Mouse (Mus musculus) hindbrain, embryonic 16.5 days (tissue): ENCODE results near the gene Gapvd1. TPM values are rescaled to one million over a fixed set of nuclear protein-coding genes. Genes with fewer than 3 reads are reported as not detected.

Experiments
- ATAC-seq: fragments of 200-750 bp; cut with Nextera tagmentation; 2 replicates; pipeline ENCODE4 v1.8.0; 2017; ENCODE audit warnings: moderate TSS enrichment, moderate library complexity
- H3K27ac ChIP-seq: fragments of 300-500 bp; sonication (generic); 2 replicates; pipeline ENCODE4 v1.5.1; 2014; ENCODE audit warnings: low read depth, mild to moderate bottlenecking, control low read depth, low read length, moderate library complexity
- H3K27me3 ChIP-seq: fragments of 300-500 bp; sonication (generic); replicated peaks from 2 replicates; pipeline ENCODE4 v1.6.1; 2014; ENCODE audit warnings: low read length; ENCODE audit not compliant: control insufficient read depth, insufficient read depth
- H3K36me3 ChIP-seq: fragments of 300-500 bp; sonication (generic); 2 replicates; pipeline ENCODE4 v1.6.1; 2014; ENCODE audit warnings: mild to moderate bottlenecking, low read length, moderate library complexity, mixed read lengths; ENCODE audit not compliant: control insufficient read depth, insufficient read depth
- H3K4me1 ChIP-seq: fragments of 300-500 bp; sonication (generic); 2 replicates; pipeline ENCODE4 v1.6.1; 2014; ENCODE audit warnings: low read depth, low read length; ENCODE audit not compliant: control insufficient read depth, insufficient read depth
- H3K4me2 ChIP-seq: fragments of 300-500 bp; sonication (generic); 2 replicates; pipeline ENCODE4 v1.6.1; 2014; ENCODE audit warnings: mild to moderate bottlenecking, low read length, control low read depth, moderate library complexity
- H3K4me3 ChIP-seq: fragments of 300-500 bp; sonication (generic); 2 replicates; pipeline ENCODE4 v1.5.1; 2014; ENCODE audit warnings: mild to moderate bottlenecking, low read length, control low read depth, moderate library complexity
- H3K9ac ChIP-seq: fragments of 300-500 bp; sonication (generic); 2 replicates; pipeline ENCODE4 v1.6.1; 2014; ENCODE audit warnings: low read depth, mild to moderate bottlenecking, control low read depth, low read length, moderate library complexity
- H3K9me3 ChIP-seq: fragments of 300-500 bp; sonication (generic); 2 replicates; pipeline ENCODE4 v1.6.1; 2014; ENCODE audit warnings: mild to moderate bottlenecking, low read length, moderate library complexity; ENCODE audit not compliant: control insufficient read depth
- WGBS: fragments of 180-500 bp; shearing (Covaris S2); extraction: QIAGEN DNeasy Blood & Tissue Kit; methylation state at CpG from one replicate; pipeline ENCODE4 v1.1.7; 2014; 5-methylcytosine and 5-hydroxymethylcytosine counted together
- polyA plus RNA-seq: library from polyadenylated mRNA; unstranded; fragments of >200 nt; fragmentation: Nextera tagmentation; extraction: Ambion mirVana; gene quantifications from 2 replicates; pipeline ENCODE4 v1.2.1, GENCODE M21; 2015

Gapvd1 gene
- polyA plus RNA-seq, 1 experiment from 2014 or later: 108 TPM

- H3K27ac ChIP-seq: no peak overlapping the region
- H3K27me3 ChIP-seq: no peaks in the 10 kb centered on the region
- 10% methylated on average over 5 of the region's 5 CpGs for WGBS
- H3K9me3 ChIP-seq: no peaks in the 10 kb centered on the region
- peak; percentile 87; the same call in 1 of the 2 replicates for ATAC-seq
- peak overlapping the region; percentile 40 for H3K4me3 ChIP-seq
- H3K36me3 ChIP-seq: no peaks in the 10 kb centered on the region
- H3K4me1 ChIP-seq: peaks cover 14% of the 10 kb centered on the region; the same call in 1 of the 2 replicates
- peak overlapping the region; percentile 68 for H3K4me2 ChIP-seq
- H3K9ac ChIP-seq: no peak overlapping the region
Measured at GRCm38 (mm10) chr2:34646541-34646865, 108.5 kb downstream of the Gapvd1 start.

DNA sequence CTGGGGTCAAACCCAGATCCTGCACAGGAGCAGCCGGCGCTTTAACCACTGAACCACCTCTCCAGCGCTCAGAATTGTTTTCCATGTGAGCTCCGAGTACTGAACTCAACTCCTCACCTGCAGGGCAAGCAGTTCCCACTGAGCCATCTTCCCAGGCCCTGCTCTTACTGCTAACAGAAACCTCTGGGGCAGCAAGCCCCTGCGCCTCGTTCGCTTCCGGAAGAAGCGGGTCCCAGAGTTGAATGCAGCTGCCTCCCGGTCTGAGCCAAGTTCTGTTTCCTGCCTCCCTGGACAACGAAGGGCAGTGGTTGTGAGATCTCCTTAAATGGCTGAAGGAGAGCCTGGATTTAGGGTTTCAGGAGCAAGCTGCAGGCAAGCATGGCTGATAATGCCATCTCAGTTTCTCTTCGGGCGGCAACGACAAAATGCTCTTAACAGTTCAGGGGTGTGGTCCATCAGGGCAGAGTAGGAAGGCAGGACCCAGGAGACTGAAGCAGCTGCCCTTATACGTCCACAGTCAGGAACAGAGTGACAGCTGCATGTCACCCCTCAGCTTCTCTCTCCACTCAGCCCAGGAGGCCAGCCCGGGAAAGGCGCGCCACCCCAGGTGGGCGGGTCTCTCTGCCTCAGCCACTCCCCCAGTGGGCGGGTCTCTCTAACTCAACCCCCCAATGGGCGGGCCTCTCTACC, 109.0 kb downstream of the Gapvd1 start:
- 14% methylated on average over 21 of the region's 21 CpGs for WGBS
- Histone ChIP-seq H3K4me1 (peaks cover 14% of the 10 kb centered on the region; the same call in 1 of the 2 replicates), H3K4me2 (peak overlapping the region; percentile 68), H3K27ac (no peak overlapping the region), H3K4me3 (peak overlapping the region; percentile 40), H3K36me3 (no peaks in the 10 kb centered on the region), H3K9ac (peak overlapping the region; percentile 48), H3K9me3 (no peaks in the 10 kb centered on the region), H3K27me3 (no peaks in the 10 kb centered on the region)
- no peak; the same call in 1 of the 2 replicates for ATAC-seq

DNA sequence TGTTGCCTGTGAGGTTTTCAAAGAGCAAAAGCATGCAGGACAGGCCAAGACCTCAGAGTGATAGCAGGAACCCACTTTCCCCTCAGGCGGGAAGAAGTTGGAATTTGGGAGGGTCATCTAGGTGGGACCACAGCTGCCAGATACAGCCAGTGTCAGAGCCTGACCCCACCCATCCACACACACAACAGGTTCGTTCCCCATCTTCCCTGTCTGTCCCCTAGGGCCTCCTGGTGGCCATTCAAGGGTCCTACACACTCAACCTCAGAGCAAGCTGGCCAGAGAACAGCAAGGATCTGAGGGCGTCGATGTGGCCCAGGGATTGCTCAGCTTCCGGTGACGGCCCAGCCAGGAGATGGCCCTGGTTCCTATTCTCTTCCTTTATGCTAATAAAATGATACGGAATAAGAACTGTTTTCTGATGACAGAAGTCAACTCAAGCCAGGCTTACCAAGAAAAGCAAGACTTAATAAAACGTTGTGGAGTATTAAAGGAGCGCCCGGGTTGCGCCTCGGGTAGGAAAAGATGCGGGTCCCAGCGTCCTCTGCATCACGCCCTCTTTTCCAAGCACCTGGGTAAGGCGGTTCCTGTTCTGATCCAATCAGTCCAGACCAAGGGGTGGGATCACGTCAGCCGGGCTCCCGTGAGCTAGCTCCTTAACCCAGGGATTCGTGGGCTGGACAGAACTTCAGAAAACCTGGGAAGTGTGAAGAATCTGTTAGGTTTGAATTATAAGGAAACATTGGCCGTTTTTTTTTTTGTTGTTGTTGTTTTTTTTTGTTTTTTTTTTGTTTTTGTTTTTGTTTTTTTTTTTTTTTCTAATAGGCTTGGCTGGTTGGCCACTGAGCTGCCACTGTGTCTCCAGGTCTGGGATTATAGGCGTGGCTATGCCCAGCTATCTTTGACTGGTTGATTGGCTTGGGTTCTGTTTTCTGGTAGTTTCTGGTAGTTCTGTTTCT, 110.2 kb downstream of the Gapvd1 start:
- H3K36me3 ChIP-seq: no peaks in the 10 kb centered on the region
- no peak overlapping the region for H3K4me3 ChIP-seq
- peaks cover 14% of the 10 kb centered on the region; the same call in 1 of the 2 replicates for H3K4me1 ChIP-seq
- H3K9ac ChIP-seq: no peak overlapping the region
- 35% methylated on average over 22 of the region's 22 CpGs for WGBS
- H3K27ac ChIP-seq: no peak overlapping the region
- no peak for ATAC-seq
- no peak overlapping the region for H3K4me2 ChIP-seq
- no peaks in the 10 kb centered on the region for H3K9me3 ChIP-seq
- H3K27me3 ChIP-seq: no peaks in the 10 kb centered on the region

DNA sequence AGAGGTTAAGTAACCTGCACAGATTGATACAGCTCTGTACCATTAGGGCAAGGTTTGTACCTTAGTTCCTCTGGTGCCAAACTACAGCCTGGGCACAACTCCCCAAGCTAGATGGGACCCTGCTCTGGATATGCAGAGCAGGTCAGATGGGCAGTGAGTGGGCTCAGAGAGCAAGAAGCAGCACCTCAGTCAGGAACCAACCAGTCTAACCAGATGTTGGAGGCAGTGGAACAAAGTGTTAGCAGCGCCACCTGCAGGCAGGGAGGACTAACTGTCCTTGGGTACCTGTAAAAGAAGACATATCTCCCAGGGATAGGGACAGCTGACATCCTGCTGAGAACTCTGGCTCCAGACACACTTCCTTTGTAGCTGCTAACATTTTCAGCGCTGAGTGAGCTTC, 112.7 kb downstream of the Gapvd1 start:
- peaks cover 15% of the 10 kb centered on the region for H3K4me1 ChIP-seq
- 32% methylated on average over 2 of the region's 2 CpGs for WGBS
- no peaks in the 10 kb centered on the region for H3K9me3 ChIP-seq
- no peak for ATAC-seq
- H3K9ac ChIP-seq: no peak overlapping the region
- no peaks in the 10 kb centered on the region for H3K27me3 ChIP-seq
- no peak overlapping the region for H3K27ac ChIP-seq
- H3K36me3 ChIP-seq: no peaks in the 10 kb centered on the region
- H3K4me3 ChIP-seq: no peak overlapping the region
- no peak overlapping the region for H3K4me2 ChIP-seq

GRCm38 (mm10) chr2:34639725-34640124, 115.3 kb downstream of the Gapvd1 start:
- peak overlapping the region; percentile 72; the same call in 1 of the 2 replicates for H3K4me2 ChIP-seq

GRCm38 (mm10) chr2:34638955-34639650, 115.9 kb downstream of the Gapvd1 start:
- Histone ChIP-seq H3K36me3 (no peaks in the 10 kb centered on the region), H3K27ac (no peak overlapping the region), H3K4me3 (peak overlapping the region; percentile 36), H3K4me2 (peak overlapping the region; percentile 72), H3K9me3 (no peaks in the 10 kb centered on the region), H3K4me1 (peaks cover 2% of the 10 kb centered on the region; the same call in 1 of the 2 replicates), H3K27me3 (no peaks in the 10 kb centered on the region), H3K9ac (peak overlapping the region; percentile 66)
- WGBS: 15% methylated on average over 34 of the region's 37 CpGs
- peak; percentile 85 for ATAC-seq

More at GRCm38 (mm10) chr2:34639725-34640124, 115.3 kb downstream of the Gapvd1 start:
- ATAC-seq: 0 out of 2 replicates have a peak, but pooled peaks have one; percentile 41
- no peak overlapping the region for H3K4me3 ChIP-seq
- no peaks in the 10 kb centered on the region for H3K9me3 ChIP-seq
- H3K4me1 ChIP-seq: peaks cover 2% of the 10 kb centered on the region; the same call in 1 of the 2 replicates
- H3K9ac ChIP-seq: no peak overlapping the region
- H3K27me3 ChIP-seq: no peaks in the 10 kb centered on the region
- H3K27ac ChIP-seq: no peak overlapping the region
- no peaks in the 10 kb centered on the region for H3K36me3 ChIP-seq
- WGBS: 57% methylated on average over 5 of the region's 5 CpGs

GRCm38 (mm10) chr2:34635249-34636165, 119.5 kb downstream of the Gapvd1 start:
- 59% methylated on average over 14 of the region's 14 CpGs for WGBS
- Histone ChIP-seq H3K27me3 (no peaks in the 10 kb centered on the region), H3K4me1 (peaks cover 2% of the 10 kb centered on the region; the same call in 1 of the 2 replicates), H3K36me3 (no peaks in the 10 kb centered on the region), H3K9ac (no peak overlapping the region), H3K27ac (no peak overlapping the region), H3K4me3 (no peak overlapping the region), H3K4me2 (no peak overlapping the region), H3K9me3 (no peaks in the 10 kb centered on the region)
- no peak for ATAC-seq

DNA sequence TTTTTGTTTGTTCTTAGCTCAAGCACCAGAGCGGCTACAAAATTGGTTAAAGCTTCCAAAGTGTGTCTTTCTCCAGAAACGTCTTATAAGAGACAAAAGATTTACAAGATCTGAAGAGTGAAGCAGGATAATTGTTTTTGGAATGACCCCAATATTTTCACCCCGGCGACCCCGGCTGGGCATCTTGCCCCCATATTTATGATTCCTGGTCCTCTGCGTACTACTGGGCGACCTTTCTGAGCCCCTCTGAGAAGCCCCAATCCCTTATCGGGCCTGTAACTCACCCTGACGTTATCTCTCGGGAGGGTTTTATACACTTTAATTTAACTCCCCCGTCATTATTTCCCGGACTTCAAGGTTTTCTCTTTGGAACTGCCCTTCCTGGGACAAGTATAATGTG, 123.0 kb downstream of the Gapvd1 start:
- no peaks in the 10 kb centered on the region for H3K36me3 ChIP-seq
- no peaks in the 10 kb centered on the region for H3K9me3 ChIP-seq
- no peak overlapping the region for H3K4me3 ChIP-seq
- H3K27ac ChIP-seq: no peak overlapping the region
- H3K27me3 ChIP-seq: no peaks in the 10 kb centered on the region
- H3K4me2 ChIP-seq: no peak overlapping the region
- H3K9ac ChIP-seq: no peak overlapping the region
- no peaks in the 10 kb centered on the region; the same call in 1 of the 2 replicates for H3K4me1 ChIP-seq
- 78% methylated on average over 12 of the region's 12 CpGs for WGBS
- ATAC-seq: no peak
